Mouse (Mus musculus) T-helper 2 cell (primary cell): ENCODE results near the gene Bbof1.

Experiments
- in situ Hi-C: fragments of 300-600 bp; cut with MboI, MseI; formaldehyde crosslinking; loops from one replicate; pipeline ENCODE4 v1.15.1; 2025; ENCODE audit warnings: high pct_unique_total_duplicates

The Bbof1 gene

GRCm38 (mm10) chr12:84400068-84400467, 8.8 kb upstream of the Bbof1 start:
- in situ Hi-C loops = no loop called here

DNA sequence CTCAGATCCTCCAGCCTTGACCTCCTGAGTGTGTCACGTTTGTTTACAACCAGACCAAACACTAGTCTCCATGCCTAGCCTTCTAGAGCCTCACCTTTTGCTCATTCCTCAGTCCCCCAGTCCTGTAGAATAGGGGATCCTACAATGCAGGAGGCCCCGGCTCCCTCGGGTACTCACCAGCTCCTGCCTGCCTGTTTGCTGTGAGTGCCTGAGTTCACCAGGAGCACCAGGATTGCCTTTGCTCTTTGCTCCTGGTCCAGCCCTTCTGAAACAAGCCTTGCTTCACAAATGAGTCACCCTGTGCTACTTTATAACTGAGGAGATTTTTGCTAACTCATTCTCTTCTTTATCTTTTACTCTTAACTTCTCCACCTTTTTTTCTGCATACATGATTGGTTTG, 8.2 kb upstream of the Bbof1 start:
- in situ Hi-C loops = no loop called here

DNA sequence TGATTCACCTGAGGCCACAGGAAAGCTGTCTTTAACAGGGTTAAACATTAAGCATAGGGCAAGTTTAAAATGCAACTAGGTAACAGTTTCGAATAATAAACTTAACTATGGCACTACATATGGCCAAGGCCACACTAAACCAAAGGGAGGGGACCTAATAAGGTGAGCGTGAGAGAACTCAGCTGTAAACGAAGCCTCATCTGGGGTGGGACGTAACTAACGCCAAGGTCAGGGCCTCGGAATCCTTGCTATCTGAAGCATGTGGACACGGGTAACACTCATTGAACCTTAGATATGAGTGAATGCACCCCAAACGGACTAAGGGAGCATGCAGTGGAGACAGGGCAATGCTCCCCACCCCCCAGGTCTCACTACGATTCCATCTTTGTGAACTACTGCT, 5.9 kb upstream of the Bbof1 start:
- in situ Hi-C loops = no loop called here

- in situ Hi-C loops = no loop called here
Observed at GRCm38 (mm10) chr12:84404541-84404940, 4.3 kb upstream of the Bbof1 start.

- in situ Hi-C loops = no loop called here
Observed at GRCm38 (mm10) chr12:84407259-84407658, 1.6 kb upstream of the Bbof1 start.

DNA sequence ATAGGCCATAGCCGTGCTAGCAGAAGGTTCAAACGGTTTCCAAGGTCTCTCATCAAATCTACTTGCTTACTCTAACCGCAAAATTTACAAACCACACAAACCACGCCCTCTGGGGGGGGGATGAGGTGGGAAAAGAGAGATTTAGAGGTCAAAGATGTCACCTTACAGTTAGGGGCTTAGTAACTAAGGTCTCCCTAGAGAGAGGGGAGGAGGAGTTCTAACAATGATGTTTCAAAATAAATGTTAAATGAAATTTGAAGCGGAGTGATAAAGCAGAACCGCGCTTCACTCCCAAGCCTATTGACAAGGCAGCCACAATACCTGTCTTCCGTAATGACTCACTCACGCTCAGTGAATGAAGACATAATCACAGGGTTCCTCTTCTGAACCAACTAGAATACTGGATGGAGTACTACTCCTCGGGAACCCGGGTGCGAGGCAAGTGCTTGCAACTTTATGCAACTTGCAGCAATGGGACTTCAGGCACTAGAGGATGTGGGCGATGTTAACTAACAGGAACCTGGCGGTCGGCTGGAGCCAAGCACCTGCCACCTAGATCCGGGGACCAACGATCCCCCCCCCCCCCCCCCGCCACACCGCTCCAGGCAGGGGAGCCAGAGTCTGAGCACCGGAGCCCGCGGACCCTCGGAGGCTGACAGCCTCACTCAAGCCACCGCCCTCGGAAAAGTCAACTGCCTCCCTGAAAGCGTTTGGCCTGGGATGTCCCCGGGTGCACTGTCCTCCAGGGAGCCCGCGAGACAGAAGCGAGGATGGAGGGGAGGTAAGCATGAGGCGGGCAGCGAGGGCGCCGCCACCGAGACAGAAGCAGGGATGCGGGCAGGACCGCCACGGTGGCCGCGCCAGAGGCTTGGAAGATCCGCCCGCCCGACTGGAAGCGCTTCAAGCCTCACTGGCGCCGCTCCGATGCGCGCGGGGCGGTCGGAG, 725 bp upstream of the Bbof1 start:
- in situ Hi-C loops = no loop called here

DNA sequence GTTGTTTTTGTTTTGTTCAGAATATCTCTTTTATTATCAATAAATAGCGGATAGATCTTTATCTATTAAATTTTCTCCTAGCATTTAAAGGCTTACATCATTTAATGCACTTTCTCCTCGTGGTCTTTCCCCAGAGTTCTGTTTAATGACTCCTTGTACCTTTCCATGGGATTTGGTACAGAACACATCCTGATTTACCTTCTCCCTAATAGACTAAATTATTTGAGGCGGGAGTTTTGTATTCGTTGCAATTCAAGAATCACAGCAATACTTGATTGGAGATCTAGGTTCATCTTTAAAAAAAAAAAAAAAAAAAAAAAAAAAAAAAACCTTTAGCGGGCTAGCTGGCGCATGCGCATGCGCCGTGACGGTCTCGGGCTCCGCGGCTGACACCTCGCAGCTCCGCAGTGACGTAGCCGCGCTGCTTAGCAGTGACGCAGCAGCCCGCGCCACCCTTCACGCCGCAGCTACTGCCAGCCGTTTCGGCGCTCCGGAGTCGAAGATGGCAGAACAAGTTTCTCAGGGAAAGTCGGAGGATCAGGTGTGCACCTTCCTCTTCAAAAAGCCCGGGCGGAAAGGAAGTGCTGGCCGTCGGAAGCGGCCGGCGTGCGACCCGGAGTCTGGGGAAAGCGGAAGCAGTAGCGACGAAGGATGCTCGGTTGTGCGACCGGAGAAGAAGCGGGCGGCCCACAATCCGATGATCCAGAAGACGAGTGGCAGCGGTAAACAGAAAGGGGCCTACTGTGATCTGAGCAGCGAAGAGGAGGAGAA, 8.1 kb downstream of the Bbof1 start, which contains the start of gene Rnf113a2:
TSS of gene Rnf113a2 (plus strand) at position 363 of the 771 bp plus-strand sequence.
- in situ Hi-C loops = no loop called here

DNA sequence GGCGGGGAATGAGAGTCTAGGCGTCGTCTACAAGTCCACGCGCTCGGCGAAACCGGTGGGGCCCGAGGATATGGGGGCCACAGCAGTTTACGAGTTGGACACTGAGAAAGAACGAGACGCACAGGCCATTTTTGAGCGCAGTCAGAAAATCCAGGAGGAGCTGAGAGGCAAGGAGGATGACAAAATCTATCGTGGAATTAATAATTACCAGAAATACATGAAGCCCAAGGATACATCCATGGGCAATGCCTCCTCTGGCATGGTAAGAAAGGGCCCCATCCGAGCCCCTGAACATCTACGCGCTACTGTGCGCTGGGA, 8.7 kb downstream of the Bbof1 start:
- in situ Hi-C loops = no loop called here

DNA sequence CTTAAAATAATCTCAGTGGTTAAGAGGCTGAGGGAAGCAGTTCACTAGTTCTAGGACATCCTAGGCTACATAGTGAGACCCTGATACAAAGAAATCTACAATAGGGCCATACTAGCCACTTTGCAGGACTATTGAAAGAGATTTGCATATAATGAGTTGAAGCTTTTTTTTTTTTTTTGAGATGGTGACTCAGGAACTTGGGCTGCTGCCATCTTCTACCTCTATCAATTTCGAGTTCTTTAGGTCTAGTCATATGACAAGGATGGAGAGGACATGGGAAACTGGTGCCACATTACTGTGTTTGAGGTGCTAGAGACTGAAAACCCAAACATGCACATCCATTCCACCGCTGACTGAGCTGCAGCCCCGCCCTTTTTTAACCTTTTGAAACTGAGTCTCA, 15.1 kb downstream of the Bbof1 start:
- in situ Hi-C loops = no loop called here

GRCm38 (mm10) chr12:84429825-84430224, 21.0 kb downstream of the Bbof1 start:
- in situ Hi-C loops = no loop called here

DNA sequence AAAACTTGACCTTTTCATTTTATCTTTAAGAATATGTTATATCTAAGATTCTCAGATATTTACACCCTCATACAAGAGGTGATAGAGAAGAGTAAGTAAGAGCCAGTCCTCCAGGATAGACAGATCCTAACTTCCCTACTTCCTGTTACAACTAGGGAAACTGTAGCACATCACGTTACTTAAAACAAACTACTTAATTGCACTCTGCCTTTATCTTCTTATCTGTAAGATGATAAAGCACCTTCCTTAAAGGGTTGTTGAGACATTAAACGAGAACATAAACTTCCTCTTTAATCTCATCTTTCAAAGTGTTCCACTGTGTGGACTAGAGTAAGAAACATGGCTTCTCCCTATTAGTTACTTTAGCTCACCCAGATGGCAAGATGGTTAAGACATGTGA, 29.8 kb downstream of the Bbof1 start:
- in situ Hi-C loops = no loop called here

DNA sequence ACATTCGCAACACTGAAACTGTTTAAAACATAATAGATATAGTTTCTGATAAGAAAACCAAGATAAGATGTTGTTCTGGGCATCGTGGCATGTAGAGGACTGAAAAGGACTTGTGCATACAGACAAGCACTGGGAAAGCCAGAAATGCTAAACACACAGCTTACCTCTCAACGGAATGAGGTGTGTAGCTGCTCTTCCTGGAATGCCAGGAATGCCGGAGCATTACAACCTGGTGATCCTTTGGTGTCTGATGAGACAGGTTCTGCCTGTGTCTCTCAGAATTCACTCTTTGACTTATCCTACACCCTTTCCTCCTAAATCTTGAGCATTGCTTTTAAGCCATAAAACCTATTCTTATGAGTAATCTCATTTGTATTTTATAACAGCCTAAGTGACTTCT, 33.7 kb downstream of the Bbof1 start:
- in situ Hi-C loops = no loop called here

DNA sequence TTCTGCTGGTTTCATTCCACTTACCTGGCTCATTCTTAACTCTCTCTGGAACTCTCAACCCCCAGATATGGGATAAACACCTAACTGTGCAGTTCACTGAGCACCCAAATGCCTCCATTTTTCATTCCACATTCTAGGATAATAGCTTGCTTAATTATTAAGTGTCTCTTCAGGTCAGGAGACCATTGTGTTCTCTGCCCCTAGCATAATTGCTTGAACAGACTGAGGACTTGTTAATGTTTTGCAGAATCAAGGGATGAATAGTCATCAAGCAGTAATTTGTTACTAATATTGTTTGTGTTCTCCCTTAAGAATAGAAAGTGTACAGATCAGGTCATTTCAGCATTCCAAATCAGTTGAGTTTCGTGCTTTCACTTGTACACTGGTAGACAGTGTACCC, 38.5 kb downstream of the Bbof1 start:
- in situ Hi-C loops = no loop called here

GRCm38 (mm10) chr12:84448181-84448580, 39.3 kb downstream of the Bbof1 start:
- in situ Hi-C loops = no loop called here

GRCm38 (mm10) chr12:84449887-84450286, 41.0 kb downstream of the Bbof1 start:
- in situ Hi-C loops = no loop called here

GRCm38 (mm10) chr12:84450351-84450717, 41.5 kb downstream of the Bbof1 start:
- in situ Hi-C loops = no loop called here

- in situ Hi-C loops = no loop called here
Observed at GRCm38 (mm10) chr12:84450718-84451646, 42.1 kb downstream of the Bbof1 start, which contains the start of the genes Aldh6a1 and Lin52. Gene Aldh6a1, minus strand, starts transcription at chr12:84451004. Gene Lin52, plus strand, starts transcription at chr12:84451422.

DNA sequence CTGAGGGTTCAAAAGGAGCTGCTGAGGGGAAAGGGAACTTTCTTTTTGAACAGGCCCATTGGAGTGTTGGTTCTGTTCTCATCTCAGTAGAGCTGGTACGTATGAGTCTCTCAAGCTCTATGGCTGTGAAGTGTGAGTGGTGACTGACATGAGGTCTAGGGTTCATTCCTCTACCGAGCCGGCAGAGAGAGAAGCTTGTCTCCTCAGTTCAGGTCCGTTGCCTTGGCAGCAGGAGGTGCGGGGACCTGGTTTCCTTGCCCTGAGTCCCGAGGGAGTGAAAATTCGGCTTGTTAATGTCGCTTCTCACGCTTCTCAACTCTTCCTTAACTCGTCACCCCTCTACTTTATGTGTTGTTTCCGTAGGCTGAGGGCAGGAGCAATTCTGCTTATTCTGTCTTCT, 42.9 kb downstream of the Bbof1 start:
- in situ Hi-C loops = no loop called here

- in situ Hi-C loops = no loop called here
Observed at GRCm38 (mm10) chr12:84456911-84457310, 48.0 kb downstream of the Bbof1 start.

DNA sequence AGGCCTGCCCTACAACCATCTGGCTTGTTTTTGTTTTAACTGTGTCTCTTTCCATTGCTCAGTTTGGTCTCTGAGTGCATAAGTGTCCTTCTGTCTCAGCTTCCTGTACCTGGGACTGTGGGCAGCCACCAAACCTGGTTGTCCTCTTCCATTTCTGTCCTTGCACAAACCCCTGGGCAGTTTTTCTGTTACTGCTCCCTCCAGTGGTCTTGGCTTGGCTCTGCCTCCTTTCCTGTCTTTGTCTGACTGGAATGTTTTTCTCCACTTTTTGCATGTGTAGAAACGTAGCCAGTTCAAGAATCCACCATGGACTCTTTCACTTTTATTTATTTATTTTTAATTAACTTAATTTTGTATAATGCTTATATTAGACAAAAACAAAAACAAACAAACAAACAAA, 51.0 kb downstream of the Bbof1 start:
- in situ Hi-C loops = no loop called here

- in situ Hi-C loops = no loop called here
Observed at GRCm38 (mm10) chr12:84461416-84461815, 52.5 kb downstream of the Bbof1 start.

DNA sequence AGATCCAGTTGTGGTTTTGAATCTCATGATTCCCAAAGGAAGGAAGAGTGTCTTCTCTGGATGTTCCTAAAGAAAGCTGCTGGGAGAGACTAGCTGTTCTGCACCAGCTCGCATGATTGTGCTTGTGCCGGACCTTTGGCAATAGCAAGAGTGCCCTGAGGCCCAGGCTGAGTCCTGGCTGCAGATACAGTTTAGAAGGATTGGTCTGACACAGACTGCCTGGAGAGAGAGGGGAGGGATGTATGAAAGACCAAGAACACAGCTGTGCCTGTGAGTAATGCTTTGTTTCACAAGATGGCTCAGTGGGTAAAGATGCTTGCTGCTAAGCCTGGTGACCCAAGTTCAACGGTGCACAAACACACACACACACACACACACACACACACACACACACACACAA, 54.0 kb downstream of the Bbof1 start:
- in situ Hi-C loops = no loop called here
